Comparison of ENCODE assay signal across 9 mouse cellular contexts in the genomic region with DNA sequence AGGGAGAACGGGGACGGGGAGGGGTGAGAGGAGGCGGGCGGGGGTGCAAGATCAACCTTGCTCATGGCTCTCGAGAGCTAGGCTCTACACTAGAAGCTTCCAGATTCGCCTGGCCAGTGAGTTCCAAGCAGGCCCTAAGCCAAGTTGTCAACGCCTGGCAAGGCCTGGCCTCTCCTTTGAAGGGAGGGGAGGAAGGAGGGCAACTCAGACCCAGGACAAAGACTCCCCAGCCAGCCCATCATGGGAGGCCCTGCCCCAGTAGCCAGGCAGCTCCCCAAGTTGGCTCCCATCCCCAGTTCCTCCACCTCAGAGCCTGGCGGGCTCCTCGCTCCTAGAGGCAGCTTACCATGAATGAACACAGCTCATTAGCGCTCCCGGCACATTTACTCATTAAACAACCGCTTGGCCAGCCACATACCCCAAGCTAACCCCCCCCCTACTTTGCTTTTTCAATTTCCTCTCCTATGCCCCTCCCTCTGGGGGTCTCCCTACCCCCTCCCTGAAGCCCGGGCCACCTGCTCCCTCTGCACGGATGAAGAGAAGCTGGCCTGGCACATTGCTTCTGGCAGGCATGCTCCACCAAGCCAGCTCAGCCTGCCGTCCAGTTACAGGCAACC. TPM values are rescaled to one million over a fixed set of nuclear protein-coding genes. Genes with fewer than 3 reads are reported as not detected.
A peak's percentile ranks its signal among the peaks of the same experiment; 100 is the strongest.
DNase-seq lines count a peak whose midpoint lies in the region; ATAC-seq lines count a peak whose summit lies in the region.
"Had no signal": no experiment of that assay in that cellular context is flagged by ENCODE, and none has a peak within 500 bp of the region (broad histone marks: within the 10 kb centered on the region; RNA-seq: fewer than 3 reads in every experiment).

No protein-coding gene starts in this region.

- peak; percentile 79 for ATAC-seq in midbrain, embryonic 16.5 days

- 0 out of 2 replicates have a peak overlapping the region, but pooled peaks have one; percentile 18 for H3K9ac ChIP-seq in midbrain, embryonic 16.5 days (ENCODE audit: low read depth, low read length)

- DNase-seq in brain, embryonic 18.5 days (ENCODE audit: low read depth, low spot score): peak; percentile 80
- peak; percentile 11 for DNase-seq in cerebellum, adult 8-10 months
- DNase-seq in heart, adult 9 months (ENCODE audit: low spot score in 2 of 2): peak; percentile 9 to 14
- DNase-seq in kidney, postnatal 14 days: peak; percentile 48
- DNase-seq in urinary bladder, adult 18-20 months (ENCODE audit: low spot score in 2 of 2): no peak
- no peak for DNase-seq in natural killer cell, adult 2 months (ENCODE audit: low spot score in 2 of 2)

- H3K27ac ChIP-seq in midbrain, embryonic 16.5 days (ENCODE audit: low read length): no peak overlapping the region; the same call in 1 of the 2 replicates
- H3K27ac ChIP-seq: macrophage had no signal

- H3K4me1 ChIP-seq in midbrain, embryonic 16.5 days (ENCODE audit: control insufficient read depth, insufficient read depth, low read length): peaks cover 24% of the 10 kb centered on the region

- WGBS in midbrain, embryonic 16.5 days: 27% methylated on average over 15 of the region's 15 CpGs

- H3K4me3 ChIP-seq in midbrain, embryonic 16.5 days (ENCODE audit: low read depth, low read length): no peak overlapping the region

- H3K36me3 ChIP-seq in midbrain, embryonic 16.5 days (ENCODE audit: control insufficient read depth, insufficient read depth, low read length): no peaks in the 10 kb centered on the region

- no peaks in the 10 kb centered on the region for H3K9me3 ChIP-seq in midbrain, embryonic 16.5 days (replicated peaks; ENCODE audit: control insufficient read depth, low read length, poor library complexity, severe bottlenecking)

- no peaks in the 10 kb centered on the region for H3K27me3 ChIP-seq in midbrain, embryonic 16.5 days (ENCODE audit: control insufficient read depth, insufficient read depth, low read depth, low read length)

- no peak overlapping the region for H3K4me2 ChIP-seq in midbrain, embryonic 16.5 days (ENCODE audit: low read length)

RNA-seq across cellular contexts. Expression of gene Slit1, which starts 2.6 kb away (rescaled TPM):
- polyA plus RNA-seq in midbrain, embryonic 16.5 days (2015; fragmentation: Nextera tagmentation; extraction: Ambion mirVana): 18.2 and 21.4 TPM in 2 replicates
- polyA plus RNA-seq: heart, embryonic 14.5 days had no signal

RNA-seq across cellular contexts. Expression of gene Arhgap19, which starts 55.8 kb away (rescaled TPM):
- polyA plus RNA-seq in midbrain, embryonic 16.5 days (2015; fragmentation: Nextera tagmentation; extraction: Ambion mirVana): 4.3 TPM in 2 replicates

Comparison
In these comparisons a context has a peak if more than half of its experiments do, and no peak if none do; other contexts are left out.
1. DNase-seq: peak in brain, embryonic 18.5 days (single experiment), cerebellum, adult 8-10 months (single experiment), heart, adult 9 months (2 of 2) and kidney, postnatal 14 days (single experiment); none in urinary bladder, adult 18-20 months (0 of 2) and natural killer cell, adult 2 months (0 of 2).